Mouse (Mus musculus): ENCODE data around the gene Zscan12. TPM values are rescaled to one million over a fixed set of nuclear protein-coding genes. Genes with fewer than 3 reads are reported as not detected.

Gene Zscan12
- 3.6 TPM for polyA plus RNA-seq (2017; shearing (Covaris generic))

DNA sequence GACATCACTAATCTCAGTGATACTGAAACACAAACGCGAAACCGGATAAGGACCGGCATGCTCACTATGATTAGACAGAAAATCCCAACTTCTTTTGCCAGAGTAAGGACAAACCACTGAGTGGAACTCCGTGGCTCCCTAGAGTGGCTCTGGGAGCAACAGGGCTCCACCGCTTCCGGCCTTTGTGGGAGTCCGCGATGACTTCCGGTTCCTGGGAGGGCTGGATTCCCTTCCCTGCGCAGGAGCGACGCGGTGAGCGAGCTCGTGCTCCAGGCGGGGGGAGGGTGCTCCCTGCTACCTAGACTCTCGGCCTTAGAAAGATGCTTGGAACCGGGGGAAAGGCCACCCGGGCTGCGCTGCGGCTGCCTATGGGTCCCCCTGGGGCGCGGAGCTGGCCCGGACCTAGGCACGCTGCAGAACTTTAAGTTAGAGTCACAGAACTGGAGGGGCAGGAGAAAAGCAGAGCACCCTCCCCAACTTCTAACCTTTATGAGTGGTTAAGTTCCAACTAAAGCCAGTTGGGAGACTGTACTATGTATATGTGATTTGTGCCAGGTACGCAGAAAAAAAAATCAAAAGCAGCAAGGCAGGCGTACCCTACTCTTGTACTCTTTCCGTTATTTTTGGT, at the start of gene Zscan12:
Gene Zscan12, plus strand, starts transcription at position 200 of the 628 bp plus-strand sequence.

DNA sequence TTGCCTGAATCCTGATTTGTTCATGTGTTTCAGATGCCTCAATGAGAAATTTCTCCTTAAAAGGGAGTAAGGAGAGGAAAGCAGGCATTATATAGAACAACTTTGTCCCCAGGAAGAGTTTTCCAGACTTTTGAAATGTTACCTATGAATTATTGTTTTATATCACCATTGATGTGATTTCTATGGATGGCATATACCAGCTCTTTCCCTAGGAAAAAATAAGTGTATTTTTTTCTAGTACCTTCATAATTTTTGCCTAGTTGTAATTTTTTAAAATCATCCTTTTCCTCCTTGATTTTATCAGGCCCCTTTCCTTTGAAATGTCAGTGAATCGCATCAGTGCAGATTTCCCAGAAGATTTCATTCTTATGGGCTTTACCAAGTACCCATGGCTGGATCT, 16.0 kb upstream of the Zscan12 start, which contains the start of gene Olfr1367:
Gene Olfr1367, plus strand, starts transcription at position 301 of the 400 bp plus-strand sequence.

DNA sequence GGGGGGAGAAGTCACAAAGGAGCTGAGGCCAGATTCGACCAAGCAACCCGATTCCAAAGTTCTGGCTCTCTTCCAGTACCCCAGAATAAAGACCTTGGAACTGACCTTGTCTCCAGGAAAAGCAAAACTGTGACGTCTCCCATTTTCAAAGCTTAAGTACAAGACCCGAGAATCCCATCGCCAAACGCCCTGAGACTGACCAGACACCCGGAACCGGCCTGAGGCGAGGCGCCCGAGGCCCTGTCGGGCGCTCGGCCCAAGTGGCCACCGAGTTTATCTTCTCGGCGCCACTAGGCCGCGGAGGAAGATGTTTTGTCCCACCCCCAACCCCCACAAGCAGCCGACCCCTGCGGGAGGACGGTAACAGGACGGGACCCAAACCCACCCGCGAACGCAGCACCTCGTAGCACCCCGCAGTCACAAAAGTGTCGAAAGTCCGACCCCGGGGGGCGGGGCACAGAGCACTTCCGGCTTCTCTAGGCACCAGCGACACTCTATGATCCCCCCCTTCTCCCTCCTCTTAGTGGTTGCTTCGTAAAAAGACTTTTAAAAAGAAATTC, 39.7 kb downstream of the Zscan12 start, which contains the start of gene Zkscan3:
Gene Zkscan3, minus strand, starts transcription at position 469 of the 560 bp plus-strand sequence.

Other genes starting within 250 kb of the Zscan12 start
- not detected for gene Olfr263, start 233.2 kb upstream of the Zscan12 start, polyA plus RNA-seq (2017; shearing (Covaris generic))
- gene Olfr1368, start 217.0 kb upstream of the Zscan12 start, polyA plus RNA-seq (2017; shearing (Covaris generic)): not detected
- 124 TPM for gene Trim27, start 183.4 kb upstream of the Zscan12 start, polyA plus RNA-seq (2017; shearing (Covaris generic))
- 0.22 TPM for gene Gpx5, start 70.1 kb upstream of the Zscan12 start, polyA plus RNA-seq (2017; shearing (Covaris generic))
- gene Gpx6, start 50.7 kb upstream of the Zscan12 start, polyA plus RNA-seq (2017; shearing (Covaris generic)): not detected
- not detected for gene Olfr1367, start 15.9 kb upstream of the Zscan12 start, polyA plus RNA-seq (2017; shearing (Covaris generic))
- 38.3 TPM for gene Zkscan3, start 39.9 kb downstream of the Zscan12 start, polyA plus RNA-seq (2017; shearing (Covaris generic))
- 0.21 TPM for gene Pgbd1, start 78.2 kb downstream of the Zscan12 start, polyA plus RNA-seq (2017; shearing (Covaris generic))
- gene Zscan26, start 90.9 kb downstream of the Zscan12 start, polyA plus RNA-seq (2017; shearing (Covaris generic)): 7.0 TPM
- gene Nkapl, start 105.7 kb downstream of the Zscan12 start, polyA plus RNA-seq (2017; shearing (Covaris generic)): not detected
- not detected for gene Zkscan4, start 116.1 kb downstream of the Zscan12 start, polyA plus RNA-seq (2017; shearing (Covaris generic))
- not detected for gene Gm10065, start 116.6 kb downstream of the Zscan12 start, polyA plus RNA-seq (2017; shearing (Covaris generic))
- 0.20 TPM for gene AK157302, start 132.4 kb downstream of the Zscan12 start, polyA plus RNA-seq (2017; shearing (Covaris generic))
- gene Gm11273, start 138.6 kb downstream of the Zscan12 start, polyA plus RNA-seq (2017; shearing (Covaris generic)): 5.8 TPM
- 3.2 TPM for gene Zkscan8, start 168.3 kb downstream of the Zscan12 start, polyA plus RNA-seq (2017; shearing (Covaris generic))
- not detected for gene Olfr1366, start 180.0 kb downstream of the Zscan12 start, polyA plus RNA-seq (2017; shearing (Covaris generic))
- not detected for gene Olfr1535, start 197.1 kb downstream of the Zscan12 start, polyA plus RNA-seq (2017; shearing (Covaris generic))
- not detected for gene Olfr1364, start 218.9 kb downstream of the Zscan12 start, polyA plus RNA-seq (2017; shearing (Covaris generic))